Mouse (Mus musculus) heart, adult 2 months (tissue): Measurements from ENCODE around the gene Ptprd.

ENCODE experiments used
- CTCF ChIP-seq: fragments of 200-600 bp; IDR thresholded peaks from 2 replicates; pipeline ENCODE4 v1.8.1; 2022; ENCODE audit warnings: antibody characterized with exemption, mild to moderate bottlenecking, moderate library complexity
- EP300 ChIP-seq: fragments of 200-500 bp; IDR thresholded peaks from 2 replicates; pipeline ENCODE4 v1.6.1; 2011; ENCODE audit warnings: low read depth, low read length, control low read depth; ENCODE audit not compliant: insufficient read depth
- POLR2A ChIP-seq: fragments of 200-500 bp; IDR thresholded peaks from 2 replicates; pipeline ENCODE4 v1.6.1; 2011; ENCODE audit warnings: mild to moderate bottlenecking, low read depth, low read length, control low read depth; ENCODE audit not compliant: insufficient read depth

DNA sequence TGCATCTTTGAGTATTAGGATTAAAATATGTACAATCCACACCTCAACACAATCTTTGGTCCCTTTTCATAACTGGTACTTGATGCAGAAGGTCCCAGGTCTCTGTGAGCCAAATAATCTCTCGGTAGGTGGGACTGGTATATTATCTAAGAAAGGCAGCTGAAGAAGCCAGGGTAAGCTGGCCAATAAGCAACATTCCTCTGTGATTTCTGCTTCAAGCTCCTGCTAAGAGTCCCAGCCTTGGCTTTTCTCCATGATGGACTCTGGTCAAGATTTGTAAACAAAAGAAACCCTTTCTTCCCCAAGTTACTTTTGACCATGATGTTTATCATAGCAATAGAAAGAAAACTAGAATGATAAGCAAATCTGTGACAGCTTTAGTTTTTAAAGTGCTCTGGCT is 2012.4 kb downstream of the Ptprd start:
- TF ChIP-seq EP300 (no peak), CTCF (no peak), POLR2A (no peak)
